Mouse (Mus musculus): Measurements from ENCODE around the gene Fbxo24.

DNA sequence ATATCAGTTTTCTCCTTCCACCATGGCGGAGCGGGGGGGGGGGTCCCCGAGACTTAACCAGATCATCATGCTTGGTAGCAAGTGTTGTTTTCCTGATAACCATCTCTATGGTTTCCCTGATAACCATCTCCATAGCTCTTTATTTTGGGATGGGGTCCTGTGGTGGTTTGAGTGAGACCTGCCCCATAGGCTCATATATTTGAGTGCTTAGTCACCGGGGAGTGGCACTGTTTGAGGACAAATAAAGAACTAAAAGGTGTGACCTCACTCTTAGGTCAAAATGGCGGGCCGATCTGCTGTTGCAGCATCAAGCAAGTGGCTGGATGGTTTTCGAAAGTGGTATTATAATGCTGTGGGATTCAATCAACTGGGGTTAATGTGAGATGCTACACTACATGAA lies 13.5 kb downstream of the Fbxo24 start:
- TF ChIP-seq CTCF (IDR thresholded peaks at IDR 0.05; ENCODE audit: extremely low read depth, insufficient read depth, insufficient read length, insufficient replicate concordance) (no peak), POLR2A (IDR thresholded peaks at IDR 0.05; ENCODE audit: low read depth, low read length) (no peak)

All from spleen, adult 2 months (tissue).